Mouse (Mus musculus): ENCODE measurements at regions not wholly inside any gene's neighbourhood (a gene's known extent, or its start where the extent isn't known, plus 50 kb on each side); places are given as distances from the start of the nearest gene placed in this dataset.

DNA sequence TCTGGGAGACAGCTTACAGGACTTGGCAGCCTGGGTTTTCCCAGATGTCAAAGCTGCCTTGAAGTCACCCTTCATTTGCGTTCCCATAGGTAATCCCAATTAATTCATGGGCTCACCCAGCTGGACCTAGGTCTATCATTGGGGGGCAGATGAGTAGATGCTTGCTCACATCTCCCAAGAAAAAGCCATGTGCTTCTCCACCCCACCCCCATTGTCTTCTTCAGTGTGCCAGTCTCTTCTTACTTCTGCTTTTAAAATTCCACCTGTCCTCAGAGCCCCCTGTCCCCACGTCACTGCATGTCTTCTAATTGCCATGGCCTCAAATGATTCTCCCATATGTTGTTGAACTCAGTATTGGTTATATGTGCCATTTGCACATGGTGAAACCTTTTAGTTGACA lies 240.9 kb upstream of the Runx1 start:
- DNase-seq (ENCODE audit: low spot score) = no peak

DNA sequence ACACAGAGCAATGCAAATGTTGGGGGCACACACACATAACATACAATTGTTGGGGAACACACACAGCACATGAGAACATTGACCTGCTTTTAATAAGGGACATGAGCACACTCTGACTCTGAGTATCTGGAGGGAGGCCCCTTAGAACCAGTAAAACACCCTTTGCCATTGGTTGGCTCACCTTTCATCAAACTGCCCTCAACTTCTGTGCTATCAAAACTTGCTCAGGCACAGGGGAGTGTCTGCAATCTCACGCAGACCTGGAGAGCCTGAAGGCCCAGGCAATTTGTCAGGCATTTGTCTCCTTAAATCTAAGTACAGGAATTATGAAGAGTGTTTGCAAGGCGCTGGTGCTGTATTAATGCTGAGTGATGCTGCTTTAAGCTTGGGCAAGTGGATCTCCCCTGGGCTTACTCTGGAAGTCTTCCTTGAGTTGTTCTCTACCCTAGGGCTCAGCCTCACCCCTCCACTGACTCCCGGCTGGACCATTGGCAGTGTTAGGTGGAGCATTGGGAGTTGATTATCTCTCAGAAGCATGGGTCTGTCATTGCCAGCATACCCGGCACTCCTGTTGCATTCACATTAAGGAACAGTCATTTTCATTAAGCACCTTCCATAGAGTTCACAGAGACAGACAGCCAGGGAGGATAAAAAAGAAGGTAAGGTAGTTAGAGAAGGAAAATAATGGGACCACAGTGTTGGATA lies 235.7 kb upstream of the Runx1 start:
- DNase-seq (ENCODE audit: low spot score) = no peak

DNA sequence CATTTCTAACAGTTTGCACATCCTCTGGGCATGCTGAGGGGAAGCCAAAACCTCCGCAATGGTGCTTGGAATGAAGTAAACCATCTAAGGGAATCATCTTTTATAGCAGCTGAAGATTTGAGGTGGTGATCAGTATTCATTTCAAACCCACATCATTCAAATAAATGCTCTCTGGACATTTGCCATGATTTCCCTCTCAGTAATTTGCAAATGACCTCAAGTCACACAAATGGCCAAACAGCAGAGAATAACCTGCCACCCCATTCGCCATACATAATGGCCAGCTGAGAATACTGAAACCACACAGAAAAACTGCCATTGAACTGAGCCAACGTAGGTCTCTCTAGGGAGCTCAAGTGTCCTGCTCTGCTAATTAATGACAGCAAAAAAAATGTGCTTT lies 230.3 kb upstream of the Runx1 start:
- DNase-seq (ENCODE audit: low spot score) = no peak

DNA sequence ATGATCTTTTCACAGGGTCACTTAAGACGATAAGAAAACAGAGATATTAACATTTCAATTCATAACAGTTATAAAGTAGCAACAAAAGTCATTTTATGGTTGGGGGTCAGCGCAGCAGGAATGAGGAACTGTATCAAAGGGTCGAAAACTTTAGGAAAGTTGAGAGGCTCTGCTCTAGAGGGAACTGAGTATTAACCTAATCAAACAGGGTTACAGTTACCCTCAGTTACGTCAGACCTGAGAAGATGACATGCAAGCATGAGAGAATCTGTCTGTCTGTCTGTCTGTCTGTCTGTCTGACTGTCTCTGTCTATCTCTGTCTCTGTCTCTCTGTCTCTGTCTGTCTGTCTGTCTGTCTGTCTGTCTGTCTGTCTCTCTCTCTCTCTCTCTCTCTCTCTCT lies 229.6 kb upstream of the Runx1 start:
- no peak for DNase-seq (ENCODE audit: low spot score)

DNA sequence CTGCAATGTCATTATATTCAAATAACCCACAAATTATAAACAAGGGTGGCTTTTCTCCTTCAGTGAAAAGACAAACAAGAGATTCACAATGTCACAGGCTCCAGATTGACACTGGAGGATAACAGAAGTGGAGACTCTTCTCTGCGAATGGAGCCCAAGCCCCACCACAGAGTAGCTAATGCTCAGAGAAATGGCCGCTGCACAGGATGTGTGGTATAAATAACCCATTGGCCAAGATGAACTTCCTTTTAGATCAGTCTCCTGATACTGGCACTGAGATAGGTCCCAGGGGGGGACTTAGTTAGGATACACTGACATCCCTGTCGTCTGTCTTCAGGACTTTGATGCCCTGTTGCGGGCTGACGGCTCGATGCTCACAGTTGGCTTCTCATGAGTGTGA lies 225.3 kb upstream of the Runx1 start:
- DNase-seq (ENCODE audit: low spot score) = no peak

DNA sequence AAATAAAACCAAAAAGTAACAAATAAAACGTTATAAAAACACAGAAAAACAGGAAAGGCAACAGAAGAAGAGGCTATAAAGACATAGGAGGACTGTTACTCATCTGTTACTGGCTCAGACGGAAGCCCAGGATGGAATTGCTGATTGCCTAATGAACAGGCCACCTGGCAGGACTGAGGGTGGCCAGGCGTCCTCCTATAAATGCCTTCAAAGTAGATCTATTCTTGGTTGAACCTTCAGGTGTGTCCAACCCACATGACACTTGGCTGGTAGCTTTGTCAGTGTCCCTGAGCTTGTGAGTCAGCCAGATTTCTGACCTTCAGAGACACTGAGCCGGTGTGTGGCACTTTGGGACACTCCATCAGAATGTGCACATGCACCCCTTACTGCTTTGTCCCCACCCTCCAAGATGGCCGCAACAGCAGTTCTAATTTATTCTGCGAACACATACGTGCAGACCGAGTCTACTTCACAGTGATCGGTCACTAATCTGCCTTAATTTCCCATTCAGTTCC lies 222.5 kb upstream of the Runx1 start:
- no peak for DNase-seq (ENCODE audit: low spot score)

DNA sequence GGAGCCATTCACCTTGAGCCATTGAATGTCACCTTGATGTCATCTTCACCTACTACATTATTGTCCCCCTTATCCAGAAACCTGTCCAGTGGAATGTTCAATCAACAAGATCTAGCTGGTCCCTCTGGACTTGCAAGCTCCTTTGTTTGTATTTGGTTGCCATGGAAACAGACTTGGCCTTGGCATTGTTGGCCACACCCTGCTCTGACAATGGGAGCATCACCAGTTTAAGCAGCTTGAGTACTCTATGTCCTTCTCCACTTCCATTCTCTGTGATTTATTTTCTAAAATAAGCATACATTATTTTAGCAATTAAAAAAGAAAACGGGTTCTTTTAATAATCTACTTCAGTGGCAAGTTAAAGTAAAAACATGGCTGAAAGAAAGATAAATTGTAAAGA lies 221.6 kb upstream of the Runx1 start:
- DNase-seq (ENCODE audit: low spot score) = no peak

DNA sequence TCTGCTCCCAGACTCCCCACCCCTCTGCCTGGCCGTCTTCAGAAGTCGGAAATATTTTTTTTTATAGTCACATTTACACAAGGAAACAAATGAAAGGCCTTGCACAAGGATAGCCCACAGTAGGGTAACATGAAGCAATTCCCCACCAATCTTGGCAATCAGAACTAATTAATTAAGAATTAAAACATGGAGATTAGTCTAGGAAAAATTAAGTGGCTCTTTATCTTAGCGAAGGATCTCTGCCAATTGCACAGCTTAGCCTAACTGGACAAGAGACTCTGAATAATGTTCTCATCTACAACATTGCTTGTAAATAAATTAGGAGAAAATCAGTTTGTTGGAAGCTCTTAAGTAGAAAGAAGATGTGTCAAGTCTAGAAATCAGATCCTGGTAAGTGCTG lies 220.3 kb upstream of the Runx1 start:
- DNase-seq (ENCODE audit: low spot score) = no peak

DNA sequence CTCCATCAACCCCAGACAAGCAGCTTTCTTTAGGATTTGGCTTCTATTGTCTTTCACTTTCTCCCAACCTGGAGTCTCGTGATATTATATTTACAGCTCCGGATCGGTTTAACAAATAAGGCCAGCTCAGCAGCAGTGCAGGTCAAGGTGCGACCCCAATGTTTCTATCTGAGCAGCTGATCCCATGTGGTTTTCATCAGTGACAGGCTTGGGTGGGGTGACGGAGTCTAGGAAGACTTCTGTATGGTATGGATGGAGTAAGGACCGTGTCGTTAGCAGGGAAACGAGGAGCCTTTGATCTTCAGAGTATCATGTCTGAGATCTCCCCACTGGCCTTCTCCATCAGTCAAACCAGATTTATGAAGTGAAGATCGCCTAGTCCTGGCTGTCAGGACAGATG lies 217.4 kb upstream of the Runx1 start:
- no peak for DNase-seq (ENCODE audit: low spot score)

DNA sequence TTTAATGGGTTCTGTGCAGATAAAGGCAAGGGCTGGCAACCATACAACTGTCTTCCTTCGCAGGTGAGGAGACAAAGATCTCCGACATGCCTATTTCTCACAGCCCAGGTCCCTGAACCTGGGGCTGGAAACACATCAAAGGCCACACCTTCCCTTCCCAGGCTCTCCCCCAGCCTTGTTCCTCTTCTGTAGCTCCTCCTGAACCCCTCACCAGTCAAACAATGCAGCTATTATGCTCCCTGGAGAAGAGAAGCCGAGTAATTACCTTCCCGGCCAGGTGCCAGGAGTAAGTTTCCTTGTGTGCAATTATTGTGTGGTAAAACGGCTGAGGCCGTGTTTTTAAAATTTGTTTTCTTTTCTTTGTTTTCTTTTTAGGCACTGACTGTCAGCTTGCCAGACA lies 217.0 kb upstream of the Runx1 start:
- peak; percentile 14 for DNase-seq (ENCODE audit: low spot score)

DNA sequence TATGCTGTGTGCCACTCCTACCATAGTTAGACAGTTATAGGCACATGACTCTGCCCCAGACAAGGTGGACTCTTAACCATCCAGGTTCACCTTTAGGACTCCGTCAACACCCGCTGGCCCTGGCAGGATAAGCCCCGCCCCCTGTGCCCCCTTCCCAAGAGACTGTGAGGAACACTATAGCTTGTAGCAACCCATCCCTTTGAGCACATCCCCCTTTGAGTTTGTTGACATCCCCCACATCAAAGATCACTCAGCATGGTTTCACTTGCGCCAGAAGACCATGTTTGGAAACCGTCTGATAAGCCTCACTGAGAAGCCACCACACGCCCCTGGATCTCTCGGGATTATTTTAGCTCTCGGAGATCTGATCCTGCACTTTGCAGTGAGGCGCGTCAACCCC lies 216.5 kb upstream of the Runx1 start:
- DNase-seq (ENCODE audit: low spot score) = no peak

DNA sequence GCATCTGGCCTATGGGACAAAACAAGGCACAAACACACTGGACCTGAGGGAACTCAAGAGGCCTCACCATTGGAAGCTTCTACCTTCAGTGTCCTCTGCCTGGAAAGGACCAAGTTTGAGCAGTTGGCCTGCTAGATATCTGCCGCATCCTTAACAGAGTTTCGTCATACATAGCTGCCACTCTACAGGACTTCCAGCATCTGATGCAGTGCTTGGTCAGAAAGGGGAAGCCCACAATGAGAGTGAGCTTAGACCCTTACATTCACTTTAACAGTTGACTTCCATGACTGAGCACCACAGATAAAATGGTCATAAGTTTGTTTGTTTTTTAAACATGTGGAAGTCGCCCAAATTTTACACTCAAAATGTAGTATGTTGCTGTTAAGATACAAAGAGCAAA lies 215.9 kb upstream of the Runx1 start:
- DNase-seq (ENCODE audit: low spot score) = no peak

DNA sequence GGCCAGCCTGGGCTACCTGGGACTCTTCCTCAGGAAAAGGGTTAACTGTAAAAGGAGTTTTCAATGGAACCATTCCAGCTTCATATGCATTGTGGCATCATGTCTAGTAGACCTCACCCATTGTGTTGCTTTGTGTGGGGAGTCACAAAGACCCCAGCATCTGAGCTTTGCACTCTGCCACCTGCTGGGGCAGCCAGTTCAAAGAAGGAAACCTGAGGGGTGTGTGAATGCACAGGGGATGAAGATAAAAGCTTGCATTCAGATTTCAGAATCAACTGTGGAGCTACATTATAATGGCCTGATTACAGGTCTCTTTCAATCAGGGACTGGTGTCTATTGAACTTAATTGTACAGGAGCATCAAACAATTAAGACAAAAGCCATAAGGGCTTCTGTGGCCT lies 215.4 kb upstream of the Runx1 start:
- DNase-seq (ENCODE audit: low spot score) = no peak

DNA sequence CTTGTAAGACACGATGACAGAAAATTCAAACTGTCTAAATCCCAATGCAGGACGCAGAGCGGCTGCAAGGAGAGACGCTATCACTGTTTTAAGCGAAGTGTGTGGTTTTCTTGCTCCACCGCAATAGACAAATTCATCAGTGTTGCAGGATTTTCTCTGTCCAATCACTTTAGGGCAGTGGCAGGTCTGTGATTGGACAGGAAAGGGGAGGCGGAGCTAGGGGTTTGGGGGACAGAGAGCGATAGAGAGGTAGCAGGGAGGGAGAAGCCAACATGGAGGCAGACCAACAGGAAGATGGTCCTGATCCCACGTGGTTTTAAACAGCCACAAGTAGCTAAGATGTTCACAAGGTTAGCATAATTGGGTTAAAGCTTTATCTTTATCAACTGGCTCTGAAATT lies 209.7 kb upstream of the Runx1 start:
- DNase-seq (ENCODE audit: low spot score) = no peak

DNA sequence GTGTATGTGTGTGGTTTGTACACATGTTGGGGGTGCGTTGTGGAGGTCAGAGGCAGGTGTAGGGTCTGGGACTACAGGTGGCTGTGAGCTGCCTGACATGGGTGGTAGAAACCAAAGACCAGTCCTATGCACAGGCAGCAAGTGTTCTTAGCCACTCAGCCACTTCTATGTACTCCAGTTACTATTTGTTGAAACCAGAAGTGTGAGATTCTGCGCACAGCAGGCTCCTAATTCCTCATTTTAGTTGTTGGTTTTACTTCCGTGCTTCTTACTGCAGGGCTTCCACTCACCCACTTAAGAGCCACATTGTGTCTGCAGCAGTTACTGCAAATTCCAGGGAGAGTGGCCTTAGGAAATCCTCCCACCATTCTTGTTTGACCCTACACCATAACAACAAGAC lies 208.0 kb upstream of the Runx1 start:
- no peak for DNase-seq (ENCODE audit: low spot score)

DNA sequence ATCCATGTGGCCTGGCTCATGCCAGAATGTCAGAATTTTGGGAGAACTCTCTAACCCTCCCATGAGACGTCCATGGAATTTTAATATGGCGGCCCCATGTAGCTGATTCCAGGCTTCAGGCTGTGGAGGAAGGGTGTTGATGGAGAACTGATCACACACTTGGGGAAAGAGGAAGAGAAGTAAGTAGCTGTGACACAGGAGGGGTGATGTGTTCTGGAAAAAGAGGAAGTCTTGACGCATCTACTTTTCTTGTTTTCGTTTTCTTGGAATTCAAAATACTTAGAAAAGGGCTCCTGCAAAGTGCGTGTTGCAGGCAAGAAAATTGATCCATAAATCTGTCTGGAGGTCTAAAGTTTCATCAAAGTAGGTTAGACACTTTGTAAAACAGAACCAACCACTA lies 205.7 kb upstream of the Runx1 start:
- no peak for DNase-seq (ENCODE audit: low spot score)

DNA sequence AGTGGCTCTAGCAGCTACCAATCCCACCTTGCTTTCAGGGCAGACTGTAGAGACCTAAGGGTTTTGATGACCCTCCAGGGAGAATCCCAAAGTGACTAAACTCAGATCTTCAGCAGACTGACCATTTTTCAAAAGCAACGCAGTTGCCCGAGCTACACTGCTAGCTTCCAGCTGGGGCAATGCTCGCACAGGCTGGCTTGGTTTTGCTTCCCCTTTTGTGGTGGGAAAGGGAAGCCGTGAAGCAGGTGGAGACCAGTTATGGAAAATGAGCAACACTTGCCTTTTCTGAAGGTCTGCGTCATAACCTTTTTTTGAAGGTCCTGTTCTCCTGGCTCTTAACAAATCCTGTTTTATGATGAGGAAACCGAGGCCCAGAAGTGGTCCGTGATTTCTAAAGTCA lies 202.7 kb upstream of the Runx1 start:
- no peak for DNase-seq (ENCODE audit: low spot score)

DNA sequence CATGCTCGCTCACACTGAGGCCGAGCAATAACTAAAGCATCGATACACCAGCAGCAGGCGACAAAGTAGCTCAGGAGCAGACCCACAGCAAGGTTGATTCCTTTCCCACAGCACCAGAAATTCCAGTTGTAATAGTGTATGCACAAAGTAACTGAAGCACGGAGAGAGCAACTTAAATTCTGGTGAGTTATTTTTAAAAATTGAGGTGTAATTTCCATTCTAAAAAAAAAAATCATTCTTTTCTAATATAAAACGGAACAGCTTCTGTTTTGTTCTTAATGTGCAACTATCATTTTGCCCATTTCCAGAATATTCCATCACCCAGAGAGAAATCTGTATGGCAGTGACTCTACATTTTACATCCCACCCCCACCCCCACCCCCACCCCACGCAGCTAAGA lies 202.1 kb upstream of the Runx1 start:
- no peak for DNase-seq (ENCODE audit: low spot score)

DNA sequence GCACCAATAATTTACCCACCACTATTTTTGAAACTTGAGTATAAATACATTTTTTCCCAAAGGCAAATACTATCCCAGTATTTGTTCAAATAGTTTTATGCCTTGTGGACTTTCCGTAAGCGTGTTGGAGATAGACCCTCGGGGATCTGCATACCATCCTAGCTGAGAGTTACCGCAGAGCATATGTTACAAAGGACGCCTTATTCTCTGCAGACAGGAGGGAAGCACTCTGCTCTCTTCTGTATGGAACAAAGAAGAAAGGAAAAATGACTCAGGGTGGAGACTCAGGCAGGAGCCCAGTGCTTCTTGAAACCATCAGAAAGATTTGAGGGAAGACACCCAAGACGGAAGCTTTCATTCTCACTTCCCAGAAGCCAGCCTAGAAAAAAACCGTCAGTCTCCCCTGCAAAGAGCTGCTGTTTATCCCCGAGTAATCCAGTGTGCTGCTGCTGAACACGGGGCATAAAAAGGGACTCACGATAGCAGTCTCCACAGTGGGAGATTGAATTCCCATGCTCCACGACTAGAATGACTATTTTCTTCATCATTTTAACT lies 200.2 kb upstream of the Runx1 start:
- no peak for DNase-seq (ENCODE audit: low spot score)

DNA sequence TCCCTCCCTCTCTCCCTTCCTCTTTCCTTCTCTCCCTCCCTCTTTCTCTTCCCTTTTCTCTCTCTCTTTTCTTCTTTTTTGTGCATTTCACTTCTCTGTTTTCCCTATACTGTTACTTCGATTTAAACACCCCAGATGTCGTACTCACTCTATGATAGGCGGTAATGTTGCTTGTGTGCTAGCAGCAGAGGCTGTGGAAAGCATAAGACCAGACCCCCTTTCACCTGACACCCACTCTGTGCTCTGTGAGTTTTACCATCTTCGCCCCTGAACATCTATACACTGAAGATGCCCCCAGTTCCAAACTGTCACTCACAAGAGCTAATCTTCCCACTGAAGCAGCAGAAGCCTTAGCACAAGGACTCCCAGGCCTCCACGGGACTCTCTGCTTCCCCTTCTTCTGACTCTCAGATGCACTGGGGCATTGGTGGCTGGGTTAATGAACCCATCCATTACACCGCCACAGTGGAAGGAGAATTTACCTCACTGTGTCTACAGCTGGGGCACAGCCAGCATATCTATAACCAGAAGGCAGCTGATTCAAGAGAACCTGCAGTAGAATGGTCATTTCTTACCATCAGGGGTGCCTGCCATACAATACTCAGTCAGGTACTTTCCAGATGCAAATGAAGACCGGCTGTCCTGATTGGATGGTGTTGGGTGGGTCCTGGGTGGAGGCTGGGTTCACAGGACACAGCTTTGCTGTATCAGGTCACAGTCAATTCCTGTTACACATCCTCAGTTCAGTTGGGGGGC lies 194.0 kb upstream of the Runx1 start:
- no peak for DNase-seq (ENCODE audit: low spot score)

DNA sequence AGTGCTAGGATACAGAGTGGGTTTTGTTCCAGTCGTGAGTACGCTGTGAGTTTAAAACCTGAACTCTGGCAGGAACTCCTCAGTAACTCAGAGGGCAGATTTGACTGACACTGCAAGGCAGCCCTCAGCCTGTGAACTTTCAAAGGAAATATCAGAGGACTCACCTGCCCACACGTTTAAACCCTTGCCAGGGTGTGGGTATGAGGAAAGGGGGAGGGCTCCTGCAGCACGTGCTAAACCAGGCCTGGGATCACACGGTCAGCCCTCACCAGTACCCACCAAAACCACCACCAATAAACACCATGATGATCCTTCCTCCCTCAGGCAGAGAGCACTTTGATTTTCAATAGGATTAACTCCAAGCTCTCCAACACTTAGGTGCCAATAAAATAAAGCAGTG lies 192.8 kb upstream of the Runx1 start:
- DNase-seq (ENCODE audit: low spot score) = no peak

DNA sequence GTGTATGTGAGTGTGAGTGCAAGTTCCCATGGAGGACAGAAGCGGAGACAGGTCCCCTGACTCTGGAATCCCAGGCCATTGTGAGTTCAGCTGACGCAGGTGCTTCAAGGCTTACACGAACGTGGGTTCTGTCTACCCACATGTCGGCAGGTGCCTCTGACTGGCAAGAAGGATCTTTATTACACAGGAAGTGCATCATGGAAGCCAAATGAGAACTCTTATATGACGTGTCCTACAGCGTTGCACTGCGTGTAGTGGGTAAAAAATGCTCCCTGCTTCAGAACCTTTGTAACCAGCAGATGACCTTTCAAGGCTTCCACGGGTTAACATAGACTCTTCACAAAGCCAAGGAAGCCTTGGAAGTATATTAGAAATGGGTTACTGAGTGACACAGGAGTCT lies 191.1 kb upstream of the Runx1 start:
- no peak for DNase-seq (ENCODE audit: low spot score)

DNA sequence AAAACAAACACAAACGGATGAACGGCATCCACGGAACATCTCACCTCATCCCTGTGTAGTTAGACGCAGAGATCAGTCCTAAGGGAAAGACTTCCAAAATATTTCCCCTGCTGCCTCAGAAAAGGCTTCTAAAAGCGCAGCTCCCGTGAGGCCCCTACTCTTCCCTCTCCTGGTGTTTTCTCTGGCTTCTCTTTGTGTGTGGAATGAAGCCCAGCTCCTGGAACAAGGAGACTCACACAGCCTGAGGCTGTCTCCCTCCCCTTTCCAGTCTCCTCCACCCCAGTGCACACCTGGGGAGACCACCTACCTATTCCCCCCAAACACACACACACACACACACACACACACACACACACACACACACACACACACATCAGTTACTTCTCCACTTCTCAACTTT lies 189.7 kb upstream of the Runx1 start:
- DNase-seq (ENCODE audit: low spot score) = no peak

DNA sequence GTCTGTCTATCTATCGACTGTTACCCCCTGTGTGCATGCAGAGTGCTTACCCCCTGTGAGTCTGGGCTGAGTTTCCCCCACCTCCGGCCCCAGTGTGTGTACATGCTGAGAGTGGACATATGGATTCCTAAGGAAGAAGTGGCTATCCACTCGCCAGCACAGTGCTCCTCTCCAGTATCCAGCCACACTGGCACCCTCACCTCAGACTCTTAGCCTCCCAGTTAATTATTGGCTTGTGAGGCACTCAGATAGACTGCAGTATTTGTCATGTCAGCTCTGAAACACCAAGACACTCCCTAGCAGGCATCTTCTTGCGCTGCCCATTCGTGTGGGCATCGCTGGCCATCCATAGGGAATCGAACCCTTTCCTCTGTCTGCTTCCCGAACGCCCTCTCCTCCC lies 189.0 kb upstream of the Runx1 start:
- no peak for DNase-seq (ENCODE audit: low spot score)

All from ovary, postnatal 14 days (tissue).